Mouse (Mus musculus) layer of hippocampus, postnatal 10 days (tissue): ENCODE data around the gene Psmb3. TPM values are rescaled to one million over a fixed set of nuclear protein-coding genes. Genes with fewer than 3 reads are reported as not detected.
"Not testable (repeated sequence)": the region's sequence is repeated elsewhere in the genome, so short reads cannot be mapped to it uniquely, and the experiment has no call there.

Experiments
- DNase-seq, 2 experiments: peaks; one replicate each; pipeline ENCODE4 v3.0.0; 2021; ENCODE audit warnings: low spot score in 2 of 2
- long read RNA-seq: library from polyadenylated mRNA; stranded (forward); transcript quantifications from one replicate; pipeline ENCODE4 v2.0.0, GENCODE M21; 2023
- total RNA-seq, 2 experiments: library from RNA; stranded (reverse); gene quantifications; 2 replicates each; pipeline ENCODE4 v1.2.3; 2021

Psmb3 gene
- total RNA-seq = 100 to 1,000 TPM; 146 to 170 TPM
- long read RNA-seq, transcript Psmb3-202 (2 exons, 578 nt) = minor isoform, 7 of 195 reads
- long read RNA-seq, transcript Psmb3-201 (6 exons, 766 nt) = major isoform, 164 of 195 reads
- long read RNA-seq, partial matches to known transcripts = 21 of 195 reads
- long read RNA-seq, other reads (novel, unspliced or antisense) = 3 of 195 reads

- peak; percentile 99 for DNase-seq
Measured at GRCm38 (mm10) chr11:97703039-97703826, at the start of gene Psmb3. Gene Psmb3, plus strand, starts transcription at chr11:97703399.

GRCm38 (mm10) chr11:97654210-97654609 is 49.0 kb upstream of the Psmb3 start:
- DNase-seq = no peak

- DNase-seq = no peak
Measured at GRCm38 (mm10) chr11:97656269-97656971, 46.8 kb upstream of the Psmb3 start.

- DNase-seq = no peak
Measured at GRCm38 (mm10) chr11:97657184-97657945, 45.8 kb upstream of the Psmb3 start.

- DNase-seq = not testable (repeated sequence)
Measured at GRCm38 (mm10) chr11:97657967-97658366, 45.2 kb upstream of the Psmb3 start.

- no peak for DNase-seq
Measured at GRCm38 (mm10) chr11:97658751-97659266, 44.4 kb upstream of the Psmb3 start.

GRCm38 (mm10) chr11:97659267-97659989 is 43.8 kb upstream of the Psmb3 start:
- no peak for DNase-seq

- peak; percentile 63 to 76 for DNase-seq
Measured at GRCm38 (mm10) chr11:97659990-97660714, 43.0 kb upstream of the Psmb3 start.

GRCm38 (mm10) chr11:97660734-97661647 is 42.2 kb upstream of the Psmb3 start:
- no peak for DNase-seq

- DNase-seq = no peak
Measured at GRCm38 (mm10) chr11:97661648-97662133, 41.5 kb upstream of the Psmb3 start.

GRCm38 (mm10) chr11:97662207-97662892 is 40.8 kb upstream of the Psmb3 start:
- no peak for DNase-seq

GRCm38 (mm10) chr11:97662893-97663527 is 40.2 kb upstream of the Psmb3 start, which contains the start of gene Mllt6:
Gene Mllt6, plus strand, starts transcription at chr11:97663414.
- peak; percentile 69 to 79 for DNase-seq

- no peak for DNase-seq
Measured at GRCm38 (mm10) chr11:97663528-97664338, 39.5 kb upstream of the Psmb3 start.

- DNase-seq = no peak
Measured at GRCm38 (mm10) chr11:97664339-97664665, 38.9 kb upstream of the Psmb3 start.

- no peak for DNase-seq
Measured at GRCm38 (mm10) chr11:97664771-97665240, 38.4 kb upstream of the Psmb3 start.

GRCm38 (mm10) chr11:97665431-97665830 is 37.8 kb upstream of the Psmb3 start:
- no peak for DNase-seq
